Mouse (Mus musculus) embryonic facial prominence, embryonic 11.5 days (tissue): Measurements from ENCODE around the gene Hmcn2. TPM values are rescaled to one million over a fixed set of nuclear protein-coding genes. Genes with fewer than 3 reads are reported as not detected.

ENCODE experiments used
- ATAC-seq: fragments of 200-750 bp; cut with Nextera tagmentation; replicated peaks from 2 replicates; pipeline ENCODE4 v1.8.0; 2017; ENCODE audit warnings: low read depth; ENCODE audit not compliant: insufficient number of reproducible peaks, low FRiP score, low TSS enrichment
- DNase-seq: peaks from one replicate; pipeline ENCODE4 v3.0.0-alpha.2; 2015; ENCODE audit warnings: low spot score
- H3K27ac ChIP-seq: fragments of 300-500 bp; sonication (generic); replicated peaks from 2 replicates; pipeline ENCODE4 v1.5.1; 2014; ENCODE audit warnings: mild to moderate bottlenecking, low read depth, low read length, control low read depth
- H3K27me3 ChIP-seq: fragments of 300-500 bp; sonication (generic); 2 replicates; pipeline ENCODE4 v1.6.1; 2014; ENCODE audit warnings: mild to moderate bottlenecking, low read length, moderate library complexity, mixed read lengths; ENCODE audit not compliant: control insufficient read depth, insufficient read depth
- H3K36me3 ChIP-seq: fragments of 300-500 bp; sonication (generic); replicated peaks from 2 replicates; pipeline ENCODE4 v1.6.1; 2014; ENCODE audit warnings: low read depth, mild to moderate bottlenecking, low read length, moderate library complexity, mixed read lengths; ENCODE audit not compliant: control insufficient read depth, insufficient read depth
- H3K4me1 ChIP-seq: fragments of 300-500 bp; sonication (generic); 2 replicates; pipeline ENCODE4 v1.6.1; 2014; ENCODE audit warnings: low read length, mixed read lengths; ENCODE audit not compliant: control insufficient read depth, insufficient read depth
- H3K4me2 ChIP-seq: fragments of 300-500 bp; sonication (generic); 2 replicates; pipeline ENCODE4 v1.6.1; 2014; ENCODE audit warnings: low read depth, mild to moderate bottlenecking, control low read depth, low read length, moderate library complexity
- H3K4me3 ChIP-seq: fragments of 300-500 bp; sonication (generic); 2 replicates; pipeline ENCODE4 v1.5.1; 2014; ENCODE audit warnings: low read depth, low read length, control low read depth
- H3K9ac ChIP-seq: fragments of 300-500 bp; sonication (generic); replicated peaks from 2 replicates; pipeline ENCODE4 v1.6.1; 2014; ENCODE audit warnings: mild to moderate bottlenecking, control low read depth, low read length
- H3K9me3 ChIP-seq: fragments of 300-500 bp; sonication (generic); replicated peaks from 2 replicates; pipeline ENCODE4 v1.6.1; 2016; ENCODE audit warnings: mild to moderate bottlenecking, low read length, inconsistent platforms, mixed read lengths; ENCODE audit not compliant: control insufficient read depth
- WGBS: fragments of 180-500 bp; shearing (Covaris S2); extraction: QIAGEN DNeasy Blood & Tissue Kit; methylation state at CpG from one replicate; pipeline ENCODE4 v1.1.7; 2014; 5-methylcytosine and 5-hydroxymethylcytosine counted together
- polyA plus RNA-seq: library from polyadenylated mRNA; unstranded; fragments of >200 nt; fragmentation: Nextera tagmentation; extraction: Ambion mirVana; gene quantifications from 2 replicates; pipeline ENCODE4 v1.2.1, GENCODE M21; 2014

The Hmcn2 gene
- polyA plus RNA-seq, 1 experiment from 2014 or later: 0.10 TPM

DNA sequence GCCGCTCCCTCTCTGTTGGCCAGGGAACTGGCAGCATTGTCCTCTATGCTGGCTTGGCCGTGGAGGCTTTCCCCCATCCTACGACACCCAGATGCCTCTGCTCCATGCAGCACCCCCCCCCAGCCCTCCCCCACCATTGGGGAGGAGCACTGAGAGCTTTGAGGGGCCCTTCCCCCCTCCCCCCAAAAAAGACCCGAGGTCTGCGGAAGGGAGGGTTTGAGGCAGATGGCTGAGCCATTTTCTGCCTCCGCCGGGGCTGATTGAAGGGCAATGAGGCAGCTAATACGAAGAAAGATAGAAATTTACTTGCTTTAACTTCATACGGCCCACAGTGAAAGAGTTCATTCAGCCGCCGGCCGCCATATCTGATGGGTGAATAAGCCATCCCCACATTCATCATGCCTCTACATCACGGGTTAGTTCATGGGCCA, 180.8 kb downstream of the Hmcn2 start:
- ATAC-seq: no peak
- H3K27me3 ChIP-seq: peaks cover 3% of the 10 kb centered on the region
- DNase-seq: no peak
- 68% methylated on average over 13 of the region's 13 CpGs for WGBS
- H3K9me3 ChIP-seq: no peaks in the 10 kb centered on the region
- H3K9ac ChIP-seq: no peak overlapping the region
- H3K36me3 ChIP-seq: no peaks in the 10 kb centered on the region
- no peak overlapping the region for H3K4me3 ChIP-seq
- H3K4me1 ChIP-seq: peaks cover 4% of the 10 kb centered on the region
- H3K27ac ChIP-seq: no peak overlapping the region
- no peak overlapping the region for H3K4me2 ChIP-seq

GRCm38 (mm10) chr2:31496141-31496540, 181.9 kb downstream of the Hmcn2 start:
- Histone ChIP-seq H3K9me3 (no peaks in the 10 kb centered on the region), H3K36me3 (no peaks in the 10 kb centered on the region), H3K4me1 (peaks cover 4% of the 10 kb centered on the region), H3K4me3 (no peak overlapping the region), H3K27ac (no peak overlapping the region), H3K4me2 (no peak overlapping the region), H3K9ac (no peak overlapping the region), H3K27me3 (peaks cover 3% of the 10 kb centered on the region)
- DNase-seq: no peak
- ATAC-seq: no peak
- WGBS: 63% methylated on average over 1 of the region's 1 CpGs

DNA sequence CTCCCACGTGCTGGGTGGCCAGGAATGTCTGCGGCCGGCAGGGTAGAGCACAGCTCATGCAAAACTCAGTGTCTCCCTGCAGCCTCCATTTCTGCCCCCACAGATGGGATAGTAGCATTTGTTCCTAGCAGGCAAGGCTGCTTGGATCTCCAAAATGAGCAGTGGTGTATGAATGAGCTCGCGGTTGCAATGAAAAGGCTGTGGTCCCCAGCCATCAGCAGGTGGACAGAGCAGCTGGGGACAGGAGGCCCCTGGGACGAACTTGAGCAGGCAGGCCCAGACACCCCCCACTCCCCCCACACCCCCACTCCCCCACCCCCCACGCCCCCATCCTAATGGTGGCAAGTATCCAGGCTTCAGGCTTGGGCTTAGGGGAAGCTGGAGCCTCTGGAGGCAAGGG, 182.9 kb downstream of the Hmcn2 start:
- ATAC-seq (no peak), DNase-seq (no peak)
- H3K36me3 ChIP-seq: no peaks in the 10 kb centered on the region
- peaks cover 4% of the 10 kb centered on the region for H3K4me1 ChIP-seq
- H3K9me3 ChIP-seq: no peaks in the 10 kb centered on the region
- no peak overlapping the region for H3K9ac ChIP-seq
- peaks cover 3% of the 10 kb centered on the region for H3K27me3 ChIP-seq
- no peak overlapping the region for H3K4me3 ChIP-seq
- no peak overlapping the region for H3K4me2 ChIP-seq
- WGBS: 63% methylated on average over 7 of the region's 7 CpGs
- no peak overlapping the region for H3K27ac ChIP-seq

GRCm38 (mm10) chr2:31497635-31498034, 183.4 kb downstream of the Hmcn2 start:
- H3K4me1 ChIP-seq: peaks cover 4% of the 10 kb centered on the region
- peaks cover 3% of the 10 kb centered on the region for H3K27me3 ChIP-seq
- no peak overlapping the region for H3K4me2 ChIP-seq
- H3K27ac ChIP-seq: peak overlapping the region; percentile 49; the same call in 1 of the 2 replicates
- no peaks in the 10 kb centered on the region for H3K36me3 ChIP-seq
- ATAC-seq (no peak), DNase-seq (no peak)
- whole genome bisulfite sequencing: 65% methylated on average over 19 of the region's 19 CpGs
- no peak overlapping the region for H3K4me3 ChIP-seq
- H3K9me3 ChIP-seq: no peaks in the 10 kb centered on the region
- no peak overlapping the region for H3K9ac ChIP-seq

DNA sequence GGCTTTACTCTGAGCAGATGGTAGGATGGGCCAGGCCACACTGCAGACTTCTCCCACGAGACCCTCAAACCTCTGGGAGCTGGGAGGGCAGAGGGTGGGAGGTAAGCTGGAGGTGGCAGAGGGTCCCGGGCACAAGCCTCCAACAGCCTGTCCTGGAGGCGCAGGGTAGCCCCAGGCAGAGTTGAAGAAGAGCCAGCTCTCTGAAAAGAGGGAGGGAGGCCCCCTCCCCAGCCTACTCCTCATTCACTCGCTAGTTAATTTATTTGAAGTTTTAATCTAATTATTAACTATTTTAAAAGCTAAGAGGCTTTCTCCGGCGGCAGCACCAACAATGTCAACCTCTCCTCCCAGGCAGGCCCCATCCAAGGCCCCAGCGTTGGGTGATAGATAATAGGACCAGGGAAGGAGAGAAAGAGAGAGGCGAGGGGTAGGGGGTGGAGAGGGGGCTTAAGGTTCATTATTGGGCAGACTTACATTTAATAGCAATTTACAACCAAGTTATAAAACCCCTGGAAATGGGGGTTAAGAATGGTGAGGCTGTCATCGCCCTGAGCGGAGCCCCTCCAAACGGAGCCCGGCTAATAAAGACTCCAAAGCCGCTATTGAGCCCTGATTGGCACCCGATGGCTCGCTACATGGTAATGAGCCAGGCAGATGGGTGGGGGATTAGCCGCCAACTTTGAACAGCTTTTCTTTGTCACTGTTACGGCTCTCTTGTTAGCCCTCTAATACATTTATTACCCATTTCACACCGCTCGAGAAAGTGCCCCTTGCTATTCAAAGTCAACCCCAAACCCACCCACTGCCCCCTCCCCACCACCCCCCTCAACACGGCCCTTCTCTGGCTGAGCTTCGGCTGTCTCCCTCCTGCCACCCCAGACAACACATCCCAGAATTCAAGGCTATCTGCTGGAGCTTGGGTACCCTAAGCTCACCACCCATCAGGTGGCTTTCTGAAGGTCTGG, 185.4 kb downstream of the Hmcn2 start:
- no peak overlapping the region; the same call in 1 of the 2 replicates for H3K4me2 ChIP-seq
- ATAC-seq: no peak

DNA sequence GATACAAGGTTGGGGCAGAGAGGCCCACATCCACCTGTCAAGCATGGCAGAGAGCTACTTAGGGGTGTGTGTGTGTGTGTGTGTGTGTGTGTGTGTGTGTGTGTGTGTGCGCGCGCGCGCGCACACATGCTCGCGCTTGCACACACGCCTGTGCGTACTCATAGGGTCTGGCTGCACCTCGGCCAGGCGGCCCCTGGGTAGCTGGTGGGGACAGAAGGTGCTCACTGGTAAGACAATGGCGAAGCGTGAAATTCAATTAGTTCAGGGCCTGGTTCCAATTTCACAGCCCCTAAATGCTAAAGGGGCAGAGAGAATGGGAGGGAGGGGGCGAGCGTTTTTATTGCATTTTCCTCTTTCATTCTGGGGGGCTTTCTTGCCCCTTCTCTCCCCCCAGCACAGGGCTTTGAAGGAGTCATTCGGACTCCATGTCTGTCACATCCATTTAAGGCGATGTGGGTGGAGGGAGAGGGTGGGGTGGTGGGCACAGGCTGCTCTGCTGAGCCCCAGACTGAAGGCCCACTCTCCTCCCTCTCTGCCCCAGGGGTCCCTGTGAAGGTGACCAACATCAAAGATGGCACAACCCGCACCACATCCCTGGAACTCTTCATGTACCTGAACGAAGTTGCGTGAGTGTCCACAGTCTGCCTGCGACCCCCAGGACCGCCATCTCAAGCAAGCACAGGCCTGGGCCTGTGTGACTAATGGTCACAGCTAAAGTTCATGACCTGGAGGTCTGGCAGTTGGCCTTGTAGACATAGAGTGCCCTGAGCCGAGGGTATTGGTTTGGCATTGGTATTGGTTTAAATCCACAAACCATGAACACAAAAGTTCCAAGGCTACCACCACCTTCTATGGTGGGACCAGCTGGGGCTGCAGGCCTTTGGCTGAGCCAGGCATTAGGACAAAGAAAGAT, 186.3 kb downstream of the Hmcn2 start:
- Histone ChIP-seq H3K27me3 (peaks cover 3% of the 10 kb centered on the region), H3K4me1 (peaks cover 2% of the 10 kb centered on the region)

More for the DNA sequence above, 185.4 kb downstream of the Hmcn2 start:
- Histone ChIP-seq H3K27me3 (peaks cover 3% of the 10 kb centered on the region), H3K36me3 (no peaks in the 10 kb centered on the region), H3K4me1 (peaks cover 2% of the 10 kb centered on the region), H3K4me3 (no peak overlapping the region), H3K9ac (no peak overlapping the region), H3K27ac (no peak overlapping the region), H3K9me3 (no peaks in the 10 kb centered on the region)
- DNase-seq: peak; percentile 49
- 45% methylated on average over 21 of the region's 21 CpGs for WGBS

GRCm38 (mm10) chr2:31501448-31502130, 187.4 kb downstream of the Hmcn2 start:
- Histone ChIP-seq H3K27me3 (peaks cover 3% of the 10 kb centered on the region), H3K4me3 (no peak overlapping the region), H3K4me2 (no peak overlapping the region), H3K36me3 (no peaks in the 10 kb centered on the region), H3K27ac (no peak overlapping the region), H3K9me3 (no peaks in the 10 kb centered on the region), H3K4me1 (peaks cover 2% of the 10 kb centered on the region), H3K9ac (no peak overlapping the region)
- DNase-seq (no peak), ATAC-seq (no peak)
- 43% methylated on average over 20 of the region's 20 CpGs for WGBS

More for the DNA sequence above, 186.3 kb downstream of the Hmcn2 start:
- H3K27ac ChIP-seq: no peak overlapping the region
- DNase-seq: peak; percentile 68
- H3K9ac ChIP-seq: no peak overlapping the region
- no peak overlapping the region for H3K4me3 ChIP-seq
- 0 out of 2 replicates have a peak, but pooled peaks have one; percentile 45 for ATAC-seq
- H3K36me3 ChIP-seq: no peaks in the 10 kb centered on the region
- H3K4me2 ChIP-seq: no peak overlapping the region; the same call in 1 of the 2 replicates
- WGBS: 54% methylated on average over 24 of the region's 24 CpGs
- H3K9me3 ChIP-seq: no peaks in the 10 kb centered on the region
